Mouse (Mus musculus) left cerebral cortex, adult 11 months (tissue): ENCODE results near the gene Nxf2.
"Not testable (repeated sequence)": the region's sequence is repeated elsewhere in the genome, so short reads cannot be mapped to it uniquely, and the experiment has no call there.

Experiments
- DNase-seq: peaks from one replicate; pipeline ENCODE4 v3.0.0; 2022; ENCODE audit warnings: low spot score

Nxf2 gene

DNA sequence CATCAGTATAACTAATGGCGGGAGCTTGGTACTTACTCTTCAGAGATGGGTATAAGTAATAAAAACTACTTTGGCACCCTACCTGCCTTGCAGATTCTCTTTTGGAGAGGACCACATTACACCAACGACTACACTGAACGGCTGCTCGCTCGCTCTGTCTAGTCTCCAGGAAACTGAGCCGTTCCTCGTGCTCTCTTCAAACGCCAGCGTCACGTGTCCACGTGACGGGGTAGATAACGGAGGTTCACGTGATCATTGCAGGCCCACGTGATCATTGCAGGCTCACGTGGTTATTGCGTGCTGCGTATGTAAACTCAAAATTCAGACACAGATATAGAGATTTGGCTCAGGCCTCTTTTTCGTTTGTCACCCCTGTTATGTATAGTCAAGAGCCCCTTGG, at the start of gene Nxf2:
Nxf2 (minus strand) TSS at position 209 of the 400 bp plus-strand sequence.
- no peak for DNase-seq

DNA sequence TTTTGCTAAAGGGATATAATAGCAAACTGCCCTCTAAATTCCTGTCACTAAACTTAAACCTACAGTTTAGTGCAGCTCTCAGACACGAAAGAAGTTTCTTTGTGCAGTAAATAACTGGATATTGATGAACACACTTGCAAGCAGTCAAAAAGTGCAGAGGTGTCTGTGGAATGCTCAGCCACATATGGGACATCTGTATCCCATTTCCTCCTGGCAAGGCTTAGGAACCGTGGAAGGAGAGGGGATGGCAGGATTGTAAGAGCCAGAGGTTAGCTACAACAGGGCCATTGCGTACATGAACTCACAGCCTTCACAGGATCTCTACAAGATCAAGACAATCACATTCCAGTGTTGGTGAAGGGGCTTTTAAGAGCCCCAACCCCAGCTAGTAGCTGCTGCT, 46.8 kb upstream of the Nxf2 start:
- DNase-seq, result no peak

GRCm38 (mm10) chrX:135009471-135009815, 44.9 kb upstream of the Nxf2 start:
- peak; percentile 4 for DNase-seq

GRCm38 (mm10) chrX:135008720-135009470, 44.3 kb upstream of the Nxf2 start, which contains the start of gene Zmat1:
Gene Zmat1 (minus strand): TSS chrX:135009209.
- peak; percentile 85 for DNase-seq

GRCm38 (mm10) chrX:135008021-135008420, 43.5 kb upstream of the Nxf2 start:
- DNase-seq, result no peak

DNA sequence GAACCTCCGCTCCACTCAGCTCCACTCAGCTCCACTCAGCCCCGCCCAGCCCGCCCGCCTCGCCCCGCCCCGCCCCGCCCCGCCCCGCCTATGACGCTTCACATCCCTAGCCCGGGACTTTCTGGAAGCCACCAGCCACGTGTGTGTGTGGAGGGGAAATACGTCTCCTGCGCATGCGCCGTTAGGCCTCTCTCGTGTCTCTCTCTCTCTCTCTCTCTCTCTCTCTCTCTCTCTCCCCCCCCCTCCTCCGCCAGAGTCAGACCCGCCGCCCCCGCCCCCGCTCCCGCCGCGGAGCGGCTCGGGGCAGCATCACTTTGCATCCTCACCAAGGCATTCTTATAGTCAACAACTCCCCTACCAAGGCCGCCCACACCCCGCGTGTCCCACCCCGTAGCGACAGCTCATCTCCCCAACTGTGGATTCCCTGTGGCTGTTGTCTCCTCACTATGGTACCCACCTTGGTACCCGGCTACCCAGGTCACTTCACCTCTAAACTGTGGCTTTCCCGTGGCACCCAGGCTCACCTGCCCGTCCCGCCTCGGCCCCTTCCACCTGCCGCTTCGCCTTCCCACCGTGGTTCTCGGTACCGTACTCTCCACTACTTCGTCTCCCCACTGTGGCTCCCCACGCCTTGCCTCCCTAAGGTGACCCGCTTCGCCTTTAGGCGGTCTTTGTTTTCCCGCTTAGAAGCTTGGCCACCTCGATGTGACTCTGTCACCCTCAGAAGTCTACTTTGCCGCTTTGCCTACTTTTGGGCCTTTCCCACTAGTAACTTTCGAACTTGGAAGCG, 1.1 kb downstream of the Nxf2 start:
- DNase-seq, result peak; percentile 45

DNA sequence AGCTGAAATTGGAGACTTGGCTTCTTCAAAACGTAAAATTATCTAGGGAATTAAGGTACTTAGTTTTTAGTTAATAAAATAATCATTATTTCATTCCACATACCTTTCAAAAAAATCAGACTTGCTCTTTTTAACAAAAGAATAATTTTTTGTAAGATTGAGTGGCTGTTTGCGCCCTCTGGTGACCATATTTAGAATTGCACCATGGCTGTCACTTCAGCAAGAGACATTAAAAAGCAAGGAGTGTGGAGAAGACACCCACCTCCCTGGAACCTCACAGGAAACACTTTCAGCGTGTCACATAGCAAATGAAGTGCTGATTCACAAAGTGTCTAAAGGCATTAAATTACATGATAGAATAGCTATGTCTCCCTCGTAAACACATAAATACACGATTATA, 34.2 kb downstream of the Nxf2 start:
- no peak for DNase-seq

- no peak for DNase-seq
These were observed 34.6 kb downstream of the Nxf2 start for GRCm38 (mm10) chrX:134929927-134930326.

DNA sequence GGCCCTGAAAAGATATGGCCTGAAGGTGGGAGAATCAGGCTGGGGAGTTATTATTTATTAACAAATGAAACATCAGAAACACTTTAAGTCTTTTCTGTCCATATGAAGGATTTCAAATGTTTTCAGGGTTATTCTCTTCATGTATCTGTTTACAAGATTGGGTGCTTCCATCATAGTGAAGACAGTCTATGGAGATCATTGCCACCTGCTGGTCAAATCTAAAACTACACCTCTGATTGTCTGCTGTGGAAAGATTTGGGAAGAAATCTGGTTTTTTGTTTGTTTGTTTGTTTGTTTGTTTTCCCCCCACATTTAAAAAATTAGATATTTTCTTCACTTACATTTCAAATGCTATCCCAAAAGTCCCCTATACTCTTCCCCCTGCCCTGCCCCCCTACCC, 39.5 kb downstream of the Nxf2 start:
- peak; percentile 10 for DNase-seq

GRCm38 (mm10) chrX:134923675-134924424, 40.7 kb downstream of the Nxf2 start:
- DNase-seq, result no peak

GRCm38 (mm10) chrX:134919220-134919619, 45.3 kb downstream of the Nxf2 start:
- no peak for DNase-seq

DNA sequence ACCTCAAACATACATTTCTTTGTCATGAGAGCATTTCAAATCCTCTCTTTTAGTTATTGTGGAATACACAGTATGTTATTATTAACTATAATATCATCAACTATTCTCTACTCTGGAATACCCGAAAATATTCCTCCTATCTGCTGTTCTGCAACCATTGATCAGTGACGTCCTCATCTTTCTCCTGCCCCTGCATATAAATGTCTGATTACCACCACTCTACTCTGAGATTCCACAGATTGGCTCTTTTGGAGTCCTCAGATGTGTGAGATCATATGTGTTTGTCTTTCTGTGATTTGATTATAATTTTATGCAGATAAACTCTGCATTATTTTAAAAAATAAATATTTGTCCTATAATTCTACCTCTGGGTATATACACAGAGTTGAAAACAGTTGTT, 48.8 kb downstream of the Nxf2 start:
- no peak for DNase-seq

GRCm38 (mm10) chrX:134915315-134915714, 49.2 kb downstream of the Nxf2 start:
- not testable (repeated sequence) for DNase-seq

- no peak for DNase-seq
These were observed 49.7 kb downstream of the Nxf2 start for GRCm38 (mm10) chrX:134914851-134915250.

GRCm38 (mm10) chrX:134913234-134913936, 51.2 kb downstream of the Nxf2 start:
- no peak for DNase-seq

GRCm38 (mm10) chrX:134912805-134913204, 51.7 kb downstream of the Nxf2 start:
- no peak for DNase-seq

- no peak for DNase-seq
These were observed 54.2 kb downstream of the Nxf2 start for GRCm38 (mm10) chrX:134910345-134910744.
